Mouse (Mus musculus) NIH3T3 (cell line): ENCODE data around the gene Paf1.

ENCODE experiments used
- DNase-seq: peaks from one replicate; pipeline ENCODE4 v3.0.0-alpha.2; 2012; ENCODE audit warnings: low read depth

Paf1 gene

DNA sequence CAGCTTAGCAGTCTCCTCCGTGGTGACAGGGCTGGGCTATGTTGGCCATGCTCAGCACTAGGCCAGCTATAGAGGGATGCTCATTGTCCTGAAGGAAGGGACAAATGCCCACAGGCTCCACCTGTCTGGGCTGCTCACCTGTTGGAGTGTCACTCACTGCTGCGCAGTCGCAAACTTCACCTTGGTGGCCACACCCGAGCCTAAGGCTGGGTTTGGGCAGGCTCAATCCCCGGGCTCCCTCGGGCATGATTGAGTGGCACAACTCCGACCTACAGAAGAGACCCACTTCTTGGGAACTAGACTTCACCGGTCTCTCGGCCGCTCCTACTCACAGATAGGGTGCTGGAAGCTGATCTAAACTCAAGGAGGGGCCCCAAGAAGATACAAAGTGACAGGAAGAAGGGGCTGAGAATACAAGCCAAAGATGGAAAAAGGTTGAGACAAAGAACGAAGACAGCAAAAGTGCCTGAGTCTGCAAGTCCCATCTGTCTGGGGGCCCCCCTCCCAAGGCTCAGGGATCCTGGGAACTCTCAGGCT, 21.7 kb upstream of the Paf1 start:
- no peak for DNase-seq

DNA sequence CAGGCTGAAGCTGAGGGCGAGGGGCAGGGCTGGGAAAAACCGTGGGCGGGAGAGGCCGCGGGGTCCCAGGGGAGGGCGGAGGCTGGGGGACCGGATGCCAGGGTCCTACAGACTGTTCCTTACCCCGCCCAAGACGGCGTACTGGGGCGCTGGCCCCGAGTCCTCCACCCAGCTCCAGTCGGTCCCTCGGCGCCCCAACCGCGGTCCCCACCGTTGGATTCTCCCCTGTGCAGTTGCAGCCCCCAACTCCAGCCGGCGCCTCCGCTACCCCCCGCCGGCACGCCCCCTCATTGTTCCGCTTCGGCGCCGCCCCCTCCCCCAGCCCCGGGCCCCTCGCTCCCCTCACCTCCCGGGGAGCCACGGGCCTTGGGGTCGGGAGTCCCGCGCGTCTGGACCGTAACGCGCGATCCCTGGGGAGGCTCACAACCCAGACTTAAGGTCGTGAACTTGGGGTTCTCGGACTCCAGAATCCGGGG, 21.2 kb upstream of the Paf1 start:
- peak; percentile 68 for DNase-seq

DNA sequence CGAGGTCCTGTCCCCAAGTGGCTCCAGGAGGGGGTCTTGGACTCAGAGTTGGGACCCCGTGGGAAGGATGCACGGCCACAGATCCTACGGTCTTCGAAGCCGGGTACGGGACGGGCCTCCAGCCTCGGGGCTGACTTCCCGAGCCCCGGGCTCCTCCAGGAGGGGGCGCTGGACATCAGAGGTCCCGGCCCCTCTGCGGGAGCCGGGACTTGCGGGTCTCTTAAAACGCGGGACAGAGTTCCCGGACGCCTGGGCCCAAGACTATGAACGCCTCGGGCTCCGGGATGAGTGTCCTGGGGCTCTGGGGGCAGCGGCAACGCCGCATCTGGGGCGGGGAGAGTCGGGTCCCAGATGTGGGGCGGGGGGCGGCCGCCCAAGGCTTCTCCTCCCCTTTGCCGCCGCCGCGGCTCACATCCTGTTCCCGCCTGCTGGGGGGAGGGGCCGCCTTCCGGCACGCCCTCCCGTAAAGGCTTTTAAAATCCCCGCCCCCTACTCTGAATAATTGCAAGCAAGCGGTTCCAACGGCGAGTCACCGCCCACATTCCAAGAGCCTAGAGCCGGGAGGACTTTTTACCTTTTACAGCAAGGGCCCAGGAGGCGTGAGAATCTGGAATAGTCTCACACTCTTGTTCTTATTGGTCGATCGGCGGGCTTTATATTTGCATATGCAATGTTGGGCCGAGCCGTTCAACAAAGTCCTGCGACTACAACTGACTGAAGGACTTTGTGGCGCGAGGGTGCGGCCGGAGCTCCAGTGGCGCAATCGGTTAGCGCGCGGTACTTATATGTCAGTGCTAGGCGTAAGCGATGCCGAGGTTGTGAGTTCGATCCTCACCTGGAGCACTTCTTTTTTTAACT, 20.3 kb upstream of the Paf1 start, which contains the start of gene Plekhg2:
TSS of gene Plekhg2 (minus strand) at position 349 of the 858 bp plus-strand sequence.
- peak; percentile 100 for DNase-seq

DNA sequence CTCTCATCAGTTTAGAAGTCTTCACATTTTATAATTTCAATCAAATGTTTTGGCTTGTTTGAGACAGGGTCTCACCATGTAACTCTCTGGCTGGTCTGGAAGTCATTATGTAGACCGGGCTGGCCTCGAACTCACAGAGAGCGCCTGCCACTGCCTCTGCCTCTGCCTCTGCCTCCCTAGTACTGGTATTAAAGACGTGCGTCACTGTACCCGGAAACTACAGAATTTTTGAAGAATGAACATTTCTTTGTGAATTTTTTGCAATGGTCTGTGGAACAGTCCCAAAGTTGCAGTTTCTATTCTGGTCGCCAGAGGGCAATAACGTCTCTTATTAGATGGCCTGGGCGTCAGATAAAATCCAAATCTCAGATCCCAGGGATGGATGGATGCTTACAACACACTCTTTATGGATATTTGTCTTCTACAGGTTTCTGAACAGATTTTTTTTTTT, 19.6 kb upstream of the Paf1 start:
- peak; percentile 97 for DNase-seq

GRCm38 (mm10) chr7:28373891-28374495, 18.8 kb upstream of the Paf1 start:
- DNase-seq, result no peak

DNA sequence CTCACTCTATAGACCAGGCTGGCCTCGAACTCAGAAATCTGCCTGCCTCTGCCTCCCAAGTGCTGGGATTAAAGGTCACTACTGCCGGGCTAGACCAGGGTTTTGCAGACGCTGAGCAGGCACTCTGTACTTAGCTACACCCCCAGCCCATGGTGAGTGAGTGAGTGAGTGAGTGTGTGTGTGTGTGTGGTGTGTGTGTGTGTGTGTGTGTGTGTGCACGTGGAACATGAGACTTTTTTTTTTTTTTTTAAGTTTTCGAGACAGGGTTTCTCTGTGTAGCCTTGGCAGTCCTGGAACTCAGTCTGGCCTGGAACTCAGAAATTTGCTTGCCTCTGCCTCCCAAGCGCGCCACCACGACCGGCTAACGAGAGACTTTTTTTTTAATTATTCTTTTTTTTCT, 18.1 kb upstream of the Paf1 start:
- no peak for DNase-seq

DNA sequence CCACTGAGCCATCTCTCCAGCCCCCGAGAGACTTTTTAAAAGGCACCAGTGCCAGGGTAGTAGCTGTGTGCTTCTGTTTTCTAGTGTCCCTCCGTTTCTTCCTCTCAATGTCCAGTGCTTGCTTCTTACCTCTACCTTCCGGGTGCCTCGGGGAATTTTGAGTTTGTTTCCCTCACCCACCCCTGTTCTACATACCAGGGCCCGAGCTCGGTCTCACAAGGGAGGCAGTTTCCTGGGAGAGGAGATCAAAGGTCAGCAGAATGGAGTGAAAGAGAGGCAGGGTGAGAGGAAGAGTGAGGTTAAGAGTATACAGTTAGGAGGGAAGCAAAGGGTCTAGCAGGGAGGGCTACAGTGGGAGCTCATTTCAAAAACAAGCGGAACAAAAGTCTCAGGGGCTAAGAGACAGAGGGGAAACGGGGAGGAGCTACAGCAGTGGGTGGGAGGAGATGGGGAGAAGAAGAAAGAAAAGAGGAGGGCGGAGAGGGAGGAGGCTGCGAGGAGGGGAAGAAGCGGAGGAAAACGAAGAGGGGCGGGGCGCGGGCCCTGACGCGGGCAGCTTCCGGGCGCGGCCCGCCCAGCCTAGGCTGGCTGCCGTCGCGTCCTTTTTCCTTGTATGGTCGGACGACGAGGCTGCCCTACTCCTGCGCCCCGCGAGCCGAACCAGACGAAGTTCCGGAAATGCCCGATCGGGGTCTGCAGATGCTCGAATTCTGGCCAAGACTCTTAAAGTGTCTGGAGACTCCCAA, 17.4 kb upstream of the Paf1 start:
- peak; percentile 98 for DNase-seq

DNA sequence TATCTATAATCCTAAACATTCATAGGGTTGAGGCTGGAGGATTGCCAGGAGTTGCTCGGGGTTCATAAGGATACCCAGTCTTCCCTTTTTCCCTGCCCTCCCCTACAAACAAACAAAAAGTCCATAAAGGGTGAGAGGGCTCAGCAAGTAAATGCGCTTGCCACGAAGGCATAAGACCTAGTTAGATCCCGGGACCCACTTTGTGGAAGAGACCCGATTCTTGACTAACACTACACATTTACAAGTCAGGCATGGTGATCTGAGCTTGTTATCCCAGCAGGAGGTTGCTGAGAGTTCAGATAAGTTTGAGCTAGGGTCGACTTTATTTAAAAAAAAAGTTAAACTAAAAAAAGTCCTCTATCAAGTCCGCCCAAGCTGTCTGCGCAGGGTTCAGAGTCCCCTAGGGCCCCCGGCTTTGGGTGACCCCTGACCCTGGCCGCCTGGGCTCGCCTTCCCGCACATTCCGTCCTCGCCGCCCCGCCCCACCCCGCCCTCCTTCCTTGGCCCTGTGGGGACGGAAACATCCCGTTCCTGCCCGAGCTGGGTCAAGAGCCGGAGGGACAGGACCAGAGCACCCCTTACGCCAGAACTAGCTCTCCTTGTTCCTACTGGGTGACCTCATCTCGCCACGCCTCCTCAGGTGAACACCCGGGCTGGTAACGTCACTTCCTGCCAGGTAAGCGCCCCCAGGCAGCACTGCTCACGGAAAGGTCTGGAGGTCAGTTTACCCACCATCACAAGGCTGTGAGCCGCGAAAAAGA, 16.6 kb upstream of the Paf1 start:
- DNase-seq, result peak; percentile 81

- peak; percentile 53 for DNase-seq
Observed at GRCm38 (mm10) chr7:28377190-28378065, 15.3 kb upstream of the Paf1 start.

DNA sequence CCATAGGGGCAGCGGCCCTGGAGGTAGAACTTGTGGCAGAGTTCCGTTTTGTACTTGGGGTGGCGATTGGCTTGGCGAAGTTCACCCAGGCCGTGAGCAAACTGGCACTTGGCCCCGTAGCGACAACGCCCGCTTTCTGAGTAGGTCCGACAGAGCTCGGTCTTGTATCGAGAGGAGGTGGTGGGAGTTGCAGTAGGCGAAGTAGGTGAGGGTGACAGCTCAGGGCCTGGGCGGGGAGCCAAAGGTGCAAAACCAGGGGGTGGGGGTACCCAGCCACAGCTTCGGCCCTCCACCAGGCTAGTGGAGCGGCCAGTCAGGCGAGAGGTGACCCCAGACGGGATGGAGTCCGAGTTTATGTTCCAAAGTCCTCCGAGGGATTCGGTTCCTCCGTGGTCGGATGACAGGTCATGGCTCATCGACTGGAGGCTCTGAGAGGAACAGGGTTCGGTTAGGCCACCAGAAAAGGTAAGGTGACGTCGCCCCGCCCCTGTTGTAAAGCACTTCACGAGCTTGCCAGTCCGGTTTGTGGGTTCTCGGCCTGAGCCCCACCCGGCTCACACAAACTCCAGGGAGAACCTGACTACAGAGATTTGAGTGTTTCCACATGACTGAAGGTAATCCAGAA, 14.6 kb upstream of the Paf1 start:
- peak; percentile 67 for DNase-seq

- DNase-seq, result peak; percentile 98
Observed at GRCm38 (mm10) chr7:28378769-28379651, 13.7 kb upstream of the Paf1 start.

DNA sequence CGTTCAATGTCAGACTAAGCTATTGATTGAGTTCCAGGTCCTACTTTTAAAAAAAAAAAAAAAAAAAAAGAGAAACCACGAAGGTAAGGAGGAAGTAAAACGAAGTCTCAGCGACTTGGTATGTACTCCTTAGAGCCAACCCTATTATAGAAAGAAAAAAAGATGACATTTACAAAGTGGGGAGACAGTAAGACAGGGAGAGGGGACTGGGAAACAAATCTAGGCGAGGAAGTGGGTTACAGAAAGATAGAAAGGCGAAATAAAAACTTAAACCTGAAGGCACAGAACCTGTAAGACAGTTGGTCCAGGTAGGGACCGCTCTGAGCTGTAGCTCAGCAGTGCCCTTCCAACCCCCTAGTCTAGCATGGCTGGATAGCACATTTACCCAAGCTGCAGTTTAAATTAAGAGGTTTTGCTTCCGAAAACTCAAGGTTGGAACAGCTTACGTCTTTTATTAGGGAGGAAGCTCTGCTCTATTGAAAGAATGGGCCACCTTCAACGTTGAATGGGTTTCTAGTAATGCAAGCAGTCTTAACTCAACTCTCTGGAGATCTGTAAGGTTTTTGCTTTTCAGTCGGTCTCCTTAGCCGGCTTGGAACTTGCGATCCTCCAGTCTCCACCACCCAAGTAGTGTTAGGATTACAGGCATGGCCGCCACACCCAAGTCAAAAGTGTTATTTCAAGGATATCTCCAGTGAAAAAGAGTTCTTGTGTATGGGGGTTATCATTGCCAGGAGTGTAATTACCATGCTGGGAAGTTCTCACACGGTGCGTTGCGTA, 12.3 kb upstream of the Paf1 start, which contains the start of gene Zfp36:
TSS of gene Zfp36 (minus strand) at position 17 of the 780 bp plus-strand sequence.
- no peak for DNase-seq

DNA sequence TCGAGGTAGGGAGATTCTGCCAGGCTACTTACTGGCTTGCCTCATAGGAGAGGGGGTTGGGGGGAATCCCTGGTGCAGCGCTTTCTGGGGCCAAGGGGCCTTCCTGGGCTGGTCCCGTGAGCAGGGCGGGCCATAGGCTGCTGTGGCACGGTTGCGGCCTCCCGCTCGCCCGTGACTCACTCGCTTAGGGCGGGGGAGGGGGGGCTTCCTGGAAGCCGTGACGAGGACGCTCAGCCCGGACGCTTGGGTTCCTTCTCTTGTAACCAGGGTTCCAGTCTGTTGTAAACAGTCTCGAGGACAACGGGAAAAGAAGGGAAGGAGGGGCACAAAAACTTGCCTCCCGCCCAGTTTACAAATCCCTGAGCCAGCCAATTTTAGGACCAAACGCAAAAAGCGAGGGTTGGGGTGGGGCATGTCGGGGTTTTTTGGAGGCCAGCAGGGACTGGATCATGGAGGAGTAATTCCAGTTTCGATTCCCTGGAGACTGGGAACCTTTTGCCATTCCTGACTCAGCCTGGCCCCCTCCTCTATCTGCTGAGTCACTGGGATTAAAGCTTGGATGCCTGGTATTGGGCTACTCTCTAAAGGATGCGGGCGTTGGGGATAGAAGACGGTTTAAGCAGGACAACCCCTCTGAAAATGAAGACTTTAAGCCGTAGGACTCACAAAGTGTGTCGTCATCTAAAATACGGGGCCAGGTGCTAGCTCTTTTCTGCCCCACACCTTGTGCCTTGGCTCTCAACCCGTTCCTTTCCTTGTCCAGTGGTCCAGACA, 11.5 kb upstream of the Paf1 start:
- DNase-seq, result peak; percentile 98

DNA sequence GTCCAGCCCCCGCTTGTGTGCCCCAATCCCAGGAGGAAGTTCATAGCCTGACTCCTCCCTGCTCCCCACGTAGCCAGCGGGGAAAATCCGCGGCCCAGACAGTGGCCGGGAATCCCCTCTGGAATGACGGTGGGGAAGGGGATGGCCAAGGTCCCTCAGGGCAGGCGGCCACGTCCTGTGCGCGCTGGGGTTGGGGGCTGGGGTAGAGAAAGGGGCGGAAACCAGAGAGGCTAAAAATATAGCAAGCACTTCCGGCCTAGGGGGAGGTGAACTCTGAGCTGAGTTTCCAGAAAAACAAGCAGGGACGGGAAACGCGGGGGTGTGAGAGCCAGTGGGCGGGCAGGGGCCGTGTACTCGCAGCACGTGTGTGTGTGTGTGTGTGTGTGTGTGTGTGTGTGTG, 10.8 kb upstream of the Paf1 start:
- DNase-seq, result peak; percentile 93

DNA sequence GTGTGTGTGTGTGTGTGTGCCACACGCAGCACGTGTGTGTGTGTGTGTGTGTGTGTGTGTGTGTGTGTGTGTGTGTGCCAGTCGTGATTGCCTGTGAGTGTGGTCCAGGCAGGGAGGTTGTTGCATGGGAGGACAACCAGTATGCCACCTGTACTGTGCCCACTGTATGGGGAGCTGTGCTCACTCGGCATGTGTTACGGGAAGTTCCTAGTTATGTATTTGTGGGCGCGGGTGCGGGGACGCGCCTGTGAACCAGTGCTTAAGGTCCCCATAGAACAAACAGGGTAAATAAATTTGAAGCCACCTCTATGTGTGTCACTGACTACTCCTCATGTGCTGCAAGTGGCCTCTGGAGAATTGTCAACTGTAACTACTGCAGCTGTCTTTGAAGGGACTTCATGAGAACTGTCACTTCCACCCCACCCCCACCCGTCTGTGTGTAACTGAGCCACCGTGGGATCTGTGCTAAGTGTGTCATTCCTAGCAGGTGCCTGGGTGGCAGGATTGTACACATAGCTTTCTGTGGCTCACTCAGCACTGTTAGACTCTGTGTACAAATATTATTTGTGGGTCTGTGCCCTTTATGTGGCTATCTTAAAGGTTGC, 10.3 kb upstream of the Paf1 start:
- DNase-seq, result peak; percentile 47

- peak; percentile 79 for DNase-seq
Observed at GRCm38 (mm10) chr7:28382981-28383396, 9.8 kb upstream of the Paf1 start.

- DNase-seq, result peak; percentile 46
Observed at GRCm38 (mm10) chr7:28383606-28384005, 9.1 kb upstream of the Paf1 start.
